Mouse (Mus musculus) spleen, adult 2 months (tissue): Measurements from ENCODE around the gene Minar1.

Experiments used
- CTCF ChIP-seq: fragments of 200-500 bp; IDR thresholded peaks from 2 replicates; pipeline ENCODE4 v1.5.1; 2011; ENCODE audit warnings: mild to moderate bottlenecking, inconsistent platforms; ENCODE audit not compliant: insufficient read depth, insufficient read length, insufficient replicate concordance; ENCODE audit errors: extremely low read depth
- POLR2A ChIP-seq: fragments of 200-500 bp; IDR thresholded peaks from 2 replicates; pipeline ENCODE4 v1.6.1; 2011; ENCODE audit warnings: low read depth, low read length, inconsistent platforms

- TF ChIP-seq POLR2A = no peak
- no peak for TF ChIP-seq CTCF
Observed at GRCm38 (mm10) chr9:89601891-89602290, 21.0 kb downstream of the Minar1 start.
